Comparison of ENCODE assay signal across 8 mouse cellular contexts in the genomic region with DNA sequence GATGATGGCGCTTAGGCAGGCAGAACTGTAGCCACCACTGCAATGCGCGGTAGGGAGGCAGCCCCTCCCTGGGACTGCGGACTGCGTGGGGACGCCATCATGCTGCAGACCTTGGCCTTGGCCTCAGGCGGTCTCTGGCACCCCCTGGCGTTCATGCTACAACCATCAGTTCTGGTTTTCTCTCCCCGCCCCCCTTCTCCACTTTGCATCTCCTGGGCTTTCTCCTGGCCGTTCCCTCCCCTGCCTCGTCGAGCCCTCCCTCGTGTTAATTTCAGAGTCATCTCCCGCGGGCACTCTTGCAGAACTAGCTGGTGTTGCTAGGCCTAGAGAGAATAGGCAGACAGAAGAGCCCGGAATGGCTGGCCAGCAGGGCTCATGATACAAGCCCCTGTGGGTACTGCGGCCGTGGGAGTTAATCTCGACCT. TPM values are rescaled to one million over a fixed set of nuclear protein-coding genes. Genes with fewer than 3 reads are reported as not detected.
DNase-seq lines count a peak whose midpoint lies in the region; ATAC-seq and TF ChIP-seq lines count a peak whose summit lies in the region.

No protein-coding gene starts in this region.

- H3K9me3 ChIP-seq in embryonic facial prominence, embryonic 15.5 days (replicated peaks), result no peaks in the 10 kb centered on the region
- no peaks in the 10 kb centered on the region for H3K9me3 ChIP-seq in kidney, embryonic 14.5 days (ENCODE audit: control insufficient read depth, low read length)

- WGBS in bone marrow, adult 2 months, result 13% methylated on average over 19 of the region's 19 CpGs
- WGBS in embryonic facial prominence, embryonic 15.5 days, result 23% methylated on average over 19 of the region's 19 CpGs
- 27% methylated on average over 19 of the region's 19 CpGs for WGBS in kidney, embryonic 14.5 days
- 3% methylated on average over 19 of the region's 19 CpGs for WGBS in liver, adult 2 months

- TF ChIP-seq POLR2A in bone marrow, adult 2 months (IDR thresholded peaks at IDR 0.05; ENCODE audit: borderline replicate concordance, control insufficient read depth, low read depth, low read length), result no peak
- no peak for TF ChIP-seq POLR2A in liver, adult 2 months (IDR thresholded peaks at IDR 0.05; ENCODE audit: extremely low read depth, insufficient read depth, low read length)

- peak; percentile 79 for TF ChIP-seq CTCF in bone marrow, adult 2 months (IDR thresholded peaks at IDR 0.05; ENCODE audit: control insufficient read depth, insufficient read depth, low read length)
- peak; percentile 86 for TF ChIP-seq CTCF in liver, adult 2 months (IDR thresholded peaks at IDR 0.05; ENCODE audit: low read depth, low read length)

- peak overlapping the region; percentile 50 for H3K4me2 ChIP-seq in embryonic facial prominence, embryonic 15.5 days (replicated peaks)
- H3K4me2 ChIP-seq in kidney, embryonic 14.5 days (replicated peaks; ENCODE audit: low read depth, low read length), result peak overlapping the region; percentile 42

- ATAC-seq in embryonic facial prominence, embryonic 15.5 days (ENCODE audit: insufficient number of reproducible peaks, low FRiP score, low TSS enrichment, low read depth), result peak; percentile 91
- ATAC-seq in kidney, embryonic 14.5 days (ENCODE audit: low FRiP score, low TSS enrichment), result peak; percentile 95
- ATAC-seq in monocyte, adult 5-6 weeks (replicated peaks; ENCODE audit: insufficient number of reproducible peaks, low FRiP score, low TSS enrichment, poor library complexity, severe bottlenecking), result peak; percentile 99

- DNase-seq in B cell, adult 2 months, result peak; percentile 87 to 89
- peak; percentile 61 to 71 for DNase-seq in heart, adult 9 months (ENCODE audit: low spot score in 2 of 2)
- DNase-seq in liver, adult 2 months (ENCODE audit: extremely low read depth, low read depth, low spot score), result peak; percentile 22
- DNase-seq in spleen, postnatal 36 days (ENCODE audit: low spot score in 2 of 2), result peak; percentile 72

- H3K4me3 ChIP-seq in bone marrow, adult 2 months (replicated peaks; ENCODE audit: control insufficient read depth, low read depth, low read length), result peak overlapping the region; percentile 19
- peak overlapping the region; percentile 36 for H3K4me3 ChIP-seq in embryonic facial prominence, embryonic 15.5 days (replicated peaks)
- H3K4me3 ChIP-seq in kidney, embryonic 14.5 days (ENCODE audit: low read length), result peak overlapping the region; percentile 18
- peak overlapping the region; percentile 35; the same call in 1 of the 2 replicates for H3K4me3 ChIP-seq in liver, adult 2 months (ENCODE audit: insufficient read depth, low read depth, low read length)

- no peak overlapping the region for H3K27ac ChIP-seq in bone marrow, adult 2 months (ENCODE audit: control insufficient read depth, insufficient read depth, low read depth, low read length, poor library complexity)
- H3K27ac ChIP-seq in embryonic facial prominence, embryonic 15.5 days (replicated peaks), result 0 out of 2 replicates have a peak overlapping the region, but pooled peaks have one; percentile 22
- H3K27ac ChIP-seq in kidney, embryonic 14.5 days (ENCODE audit: low read depth, low read length), result peak overlapping the region; percentile 37; the same call in 1 of the 2 replicates
- no peak overlapping the region for H3K27ac ChIP-seq in liver, adult 2 months (replicated peaks; ENCODE audit: insufficient read depth, low read depth, low read length)

- no peaks in the 10 kb centered on the region for H3K79me2 ChIP-seq in liver, adult 2 months (ENCODE audit: control insufficient read depth, insufficient read depth, low read length)

- H3K36me3 ChIP-seq in embryonic facial prominence, embryonic 15.5 days, result no peaks in the 10 kb centered on the region
- H3K36me3 ChIP-seq in kidney, embryonic 14.5 days (ENCODE audit: control insufficient read depth, insufficient read depth, low read length), result no peaks in the 10 kb centered on the region
- no peaks in the 10 kb centered on the region for H3K36me3 ChIP-seq in liver, adult 2 months (ENCODE audit: control insufficient read depth, insufficient read depth, low read length)

- no peaks in the 10 kb centered on the region for H3K27me3 ChIP-seq in embryonic facial prominence, embryonic 15.5 days
- no peaks in the 10 kb centered on the region for H3K27me3 ChIP-seq in kidney, embryonic 14.5 days (ENCODE audit: control insufficient read depth, insufficient read depth, low read length)
- H3K27me3 ChIP-seq in liver, adult 2 months (ENCODE audit: control insufficient read depth, insufficient read depth, low read length), result no peaks in the 10 kb centered on the region

- peaks cover 1% of the 10 kb centered on the region; the same call in 1 of the 2 replicates for H3K4me1 ChIP-seq in bone marrow, adult 2 months (ENCODE audit: control insufficient read depth, insufficient read depth, low read length)
- no peaks in the 10 kb centered on the region for H3K4me1 ChIP-seq in embryonic facial prominence, embryonic 15.5 days
- H3K4me1 ChIP-seq in kidney, embryonic 14.5 days (ENCODE audit: control insufficient read depth, insufficient read depth, low read length), result no peaks in the 10 kb centered on the region
- peaks cover 2% of the 10 kb centered on the region for H3K4me1 ChIP-seq in liver, adult 2 months (ENCODE audit: control insufficient read depth, insufficient read depth, low read length)

- no peak overlapping the region for H3K9ac ChIP-seq in embryonic facial prominence, embryonic 15.5 days
- peak overlapping the region; percentile 37; the same call in 1 of the 2 replicates for H3K9ac ChIP-seq in kidney, embryonic 14.5 days (ENCODE audit: low read depth, low read length)
- peak overlapping the region; percentile 29; the same call in 1 of the 2 replicates for H3K9ac ChIP-seq in liver, adult 2 months (ENCODE audit: low read depth, low read length)

RNA-seq across cellular contexts. Expression of a gene that starts 21.6 kb away (rescaled TPM):
- 37.0 and 71.7 TPM in 2 replicates for polyA plus RNA-seq in bone marrow, adult 2 months (2011; ENCODE audit: insufficient read depth, insufficient read length, low replicate concordance, missing spikeins)
- polyA plus RNA-seq in embryonic facial prominence, embryonic 15.5 days (2015; fragmentation: Nextera tagmentation; extraction: Ambion mirVana), result 111 and 122 TPM in 2 replicates
- polyA plus RNA-seq in kidney, embryonic 14.5 days (2014; fragmentation: Nextera tagmentation; extraction: Ambion mirVana), result 94.0 and 103 TPM in 2 replicates
- total RNA-seq in liver, adult 2 months (2014; rRNA removed), result 39.5 and 42.4 TPM in 2 replicates
- polyA plus RNA-seq in liver, adult 2 months (2012; rRNA removed), result 97.0 and 139 TPM in 2 replicates
- total RNA-seq in monocyte, adult 5-6 weeks (2017), result 52.9 to 87.7 TPM (median 65.5 TPM) in 3 replicates

RNA-seq across cellular contexts. Expression of a gene that starts 50.8 kb away (rescaled TPM):
- 3.7 and 29.4 TPM in 2 replicates for polyA plus RNA-seq in bone marrow, adult 2 months (2011; ENCODE audit: insufficient read depth, insufficient read length, low replicate concordance, missing spikeins)
- polyA plus RNA-seq in embryonic facial prominence, embryonic 15.5 days (2015; fragmentation: Nextera tagmentation; extraction: Ambion mirVana), result 43.2 and 44.4 TPM in 2 replicates
- 23.1 and 28.7 TPM in 2 replicates for polyA plus RNA-seq in kidney, embryonic 14.5 days (2014; fragmentation: Nextera tagmentation; extraction: Ambion mirVana)
- total RNA-seq in liver, adult 2 months (2014; rRNA removed), result not detected in 2 replicates
- polyA plus RNA-seq in liver, adult 2 months (2012; rRNA removed), result 0.28 and 0.72 TPM in 2 replicates
- not detected in 3 replicates for total RNA-seq in monocyte, adult 5-6 weeks (2017)

Comparison
In these comparisons a context has a peak if more than half of its experiments do, and no peak if none do; other contexts are left out.
1. DNase-seq: peak in every context shown above with its lines; median percentile 88 in B cell, adult 2 months; 72 in spleen, postnatal 36 days; 66 in heart, adult 9 months; 22 in liver, adult 2 months.
2. H3K27ac ChIP-seq: peak in embryonic facial prominence, embryonic 15.5 days (single experiment) and kidney, embryonic 14.5 days (single experiment); none in bone marrow, adult 2 months (single experiment) and liver, adult 2 months (single experiment).
3. Peak in every context shown above with its lines, with median percentiles within 50 percentile points of each other: H3K4me3 ChIP-seq and ATAC-seq.